Mouse (Mus musculus) heart, adult 2 months (tissue): ENCODE measurements around the gene Tspan31.

Source experiments
- CTCF ChIP-seq: fragments of 200-600 bp; IDR thresholded peaks from 2 replicates; pipeline ENCODE4 v1.8.1; 2022; ENCODE audit warnings: antibody characterized with exemption, mild to moderate bottlenecking, moderate library complexity
- POLR2A ChIP-seq: fragments of 200-500 bp; IDR thresholded peaks from 2 replicates; pipeline ENCODE4 v1.6.1; 2011; ENCODE audit warnings: mild to moderate bottlenecking, low read depth, low read length, control low read depth; ENCODE audit not compliant: insufficient read depth

GRCm38 (mm10) chr10:127080901-127081780 lies 11.1 kb upstream of the Tspan31 start:
- TF ChIP-seq CTCF = peak; percentile 29
- no peak for TF ChIP-seq POLR2A
